In genomic region chr19:15984449-15985171, GRCm38 (mm10) we compare ENCODE assay signal across 8 mouse cellular contexts. TPM values are rescaled to one million over a fixed set of nuclear protein-coding genes. Genes with fewer than 3 reads are reported as not detected.
DNase-seq lines count a peak whose midpoint lies in the region; ATAC-seq lines count a peak whose summit lies in the region.

Gene Cep78, minus strand, starts transcription at chr19:15984989.

- DNase-seq in c-Kit-negative CD71-positive TER-119-positive erythroid progenitor cells, embryonic 14.5 days (ENCODE audit: low read depth, low spot score), result peak; percentile 84
- peak; percentile 89 for DNase-seq in forebrain, embryonic 10.5 days (ENCODE audit: extremely low spot score, low spot score)
- DNase-seq in kidney, postnatal 36 days, result peak; percentile 89 to 95
- DNase-seq in telencephalon, adult 2 months (ENCODE audit: low read depth, low spot score), result peak; percentile 69

- H3K4me1 ChIP-seq in forebrain, embryonic 10.5 days, result peaks cover 40% of the 10 kb centered on the region
- H3K4me1 ChIP-seq in heart, embryonic 16.5 days (ENCODE audit: control insufficient read depth, insufficient read depth, low read length), result peaks cover 4% of the 10 kb centered on the region
- peaks cover 23% of the 10 kb centered on the region for H3K4me1 ChIP-seq in liver, embryonic 15.5 days (replicated peaks)
- peaks cover 15% of the 10 kb centered on the region for H3K4me1 ChIP-seq in neural tube, embryonic 12.5 days

- H3K4me3 ChIP-seq in forebrain, embryonic 10.5 days, result peak within 1 kb of the TSS; percentile 68
- H3K4me3 ChIP-seq in heart, embryonic 16.5 days (ENCODE audit: low read length), result peak within 1 kb of the TSS; percentile 76
- peak within 1 kb of the TSS; percentile 82 for H3K4me3 ChIP-seq in liver, embryonic 15.5 days (replicated peaks)
- peak within 1 kb of the TSS; percentile 84 for H3K4me3 ChIP-seq in neural tube, embryonic 12.5 days

- H3K4me2 ChIP-seq in heart, embryonic 16.5 days (ENCODE audit: low read depth, low read length), result peak within 1 kb of the TSS; percentile 98
- peak within 1 kb of the TSS; percentile 95 for H3K4me2 ChIP-seq in liver, embryonic 15.5 days
- peak within 1 kb of the TSS; percentile 67 for H3K4me2 ChIP-seq in neural tube, embryonic 12.5 days (replicated peaks)

- peak within 1 kb of the TSS; percentile 98 for H3K27ac ChIP-seq in forebrain, embryonic 10.5 days
- H3K27ac ChIP-seq in heart, embryonic 16.5 days (ENCODE audit: low read length), result peak within 1 kb of the TSS; percentile 81
- H3K27ac ChIP-seq in liver, embryonic 15.5 days (replicated peaks), result peak within 1 kb of the TSS; percentile 80
- H3K27ac ChIP-seq in neural tube, embryonic 12.5 days, result peak within 1 kb of the TSS; percentile 84

- peak; percentile 92 for ATAC-seq in CD4-positive, CD25-positive, alpha-beta regulatory T cell, adult 4 months
- peak; percentile 95 for ATAC-seq in heart, embryonic 16.5 days (replicated peaks; ENCODE audit: extremely low read depth, insufficient read depth, low FRiP score)
- peak; percentile 86 for ATAC-seq in liver, embryonic 15.5 days (ENCODE audit: insufficient read depth)
- peak; percentile 92 for ATAC-seq in neural tube, embryonic 12.5 days (ENCODE audit: low FRiP score, low read depth)

- H3K27me3 ChIP-seq in forebrain, embryonic 10.5 days (ENCODE audit: poor library complexity, severe bottlenecking), result no peaks in the 10 kb centered on the region
- no peaks in the 10 kb centered on the region for H3K27me3 ChIP-seq in heart, embryonic 16.5 days (ENCODE audit: control insufficient read depth, insufficient read depth, low read length)
- no peaks in the 10 kb centered on the region for H3K27me3 ChIP-seq in liver, embryonic 15.5 days
- no peaks in the 10 kb centered on the region for H3K27me3 ChIP-seq in neural tube, embryonic 12.5 days (replicated peaks)

- peak within 1 kb of the TSS; percentile 90 for H3K9ac ChIP-seq in heart, embryonic 16.5 days (ENCODE audit: low read length)
- peak within 1 kb of the TSS; percentile 85 for H3K9ac ChIP-seq in liver, embryonic 15.5 days
- H3K9ac ChIP-seq in neural tube, embryonic 12.5 days, result peak within 1 kb of the TSS; percentile 92

- WGBS in forebrain, embryonic 10.5 days, result under 1% methylated on average over 88 of the region's 88 CpGs
- under 1% methylated on average over 86 of the region's 88 CpGs for WGBS in heart, embryonic 16.5 days
- WGBS in liver, embryonic 15.5 days (ENCODE audit: insufficient replicate concordance), result under 1% methylated on average over 88 of the region's 88 CpGs
- WGBS in neural tube, embryonic 12.5 days, result under 1% methylated on average over 88 of the region's 88 CpGs

- H3K9me3 ChIP-seq in forebrain, embryonic 10.5 days, result no peaks in the 10 kb centered on the region
- no peaks in the 10 kb centered on the region for H3K9me3 ChIP-seq in heart, embryonic 16.5 days (replicated peaks; ENCODE audit: control insufficient read depth, low read length)
- no peaks in the 10 kb centered on the region for H3K9me3 ChIP-seq in liver, embryonic 15.5 days (replicated peaks)
- no peaks in the 10 kb centered on the region for H3K9me3 ChIP-seq in neural tube, embryonic 12.5 days

- H3K36me3 ChIP-seq in forebrain, embryonic 10.5 days (replicated peaks), result peaks cover 26% of the 10 kb centered on the region
- no peaks in the 10 kb centered on the region for H3K36me3 ChIP-seq in heart, embryonic 16.5 days (ENCODE audit: control insufficient read depth, insufficient read depth)
- 0 out of 2 replicates have a peak, but pooled peaks cover 3% of the 10 kb centered on the region for H3K36me3 ChIP-seq in liver, embryonic 15.5 days (replicated peaks)
- H3K36me3 ChIP-seq in neural tube, embryonic 12.5 days, result peaks cover 13% of the 10 kb centered on the region; the same call in 1 of the 2 replicates

RNA-seq across cellular contexts. Expression of gene Cep78, which starts in this region (rescaled TPM):
- polyA plus RNA-seq in CD4-positive, CD25-positive, alpha-beta regulatory T cell, adult 4 months (2017; shearing (Covaris generic)), result 1 to 10 TPM; 2.2 to 3.4 TPM
- 70.6 and 72.5 TPM in 2 replicates for polyA plus RNA-seq in forebrain, embryonic 10.5 days (2016; fragmentation: Nextera tagmentation; extraction: Ambion mirVana)
- 12.5 and 13.2 TPM in 2 replicates for polyA plus RNA-seq in heart, embryonic 16.5 days (2015; fragmentation: Nextera tagmentation; extraction: Ambion mirVana)
- 7.3 and 7.8 TPM in 2 replicates for polyA plus RNA-seq in liver, embryonic 15.5 days (2015; fragmentation: Nextera tagmentation; extraction: Ambion mirVana)
- 53.5 and 55.6 TPM in 2 replicates for polyA plus RNA-seq in neural tube, embryonic 12.5 days (2016; fragmentation: Nextera tagmentation; extraction: Ambion mirVana)

Comparison
In these comparisons a context has a peak if more than half of its experiments do, and no peak if none do; other contexts are left out.
1. Peak in every context shown above with its lines: DNase-seq, ATAC-seq, H3K4me3 ChIP-seq and H3K27ac ChIP-seq.